Mouse (Mus musculus): ENCODE data around the gene Cyp2s1.

The Cyp2s1 gene

GRCm38 (mm10) chr7:25816241-25816919 is at the start of gene Cyp2s1:
Cyp2s1 (minus strand) TSS chr7:25816913.
- peak; percentile 14 for DNase-seq (ENCODE audit: low read depth)

GRCm38 (mm10) chr7:25864861-25865260 is 48.1 kb upstream of the Cyp2s1 start:
- DNase-seq (ENCODE audit: low read depth) = no peak

GRCm38 (mm10) chr7:25863756-25864155 is 47.0 kb upstream of the Cyp2s1 start:
- no peak for DNase-seq (ENCODE audit: low read depth)

- DNase-seq (ENCODE audit: low read depth) = no peak
Observed at GRCm38 (mm10) chr7:25862365-25862764, 45.7 kb upstream of the Cyp2s1 start.

GRCm38 (mm10) chr7:25859962-25860870 is 43.5 kb upstream of the Cyp2s1 start:
- no peak for DNase-seq (ENCODE audit: low read depth)

GRCm38 (mm10) chr7:25855082-25855481 is 38.4 kb upstream of the Cyp2s1 start:
- peak; percentile 23 for DNase-seq (ENCODE audit: low read depth)

- peak; percentile 3 for DNase-seq (ENCODE audit: low read depth)
Observed at GRCm38 (mm10) chr7:25848444-25848812, 31.7 kb upstream of the Cyp2s1 start.

- peak; percentile 79 for DNase-seq (ENCODE audit: low read depth)
Observed at GRCm38 (mm10) chr7:25847722-25848443, 31.2 kb upstream of the Cyp2s1 start.

GRCm38 (mm10) chr7:25844885-25845284 is 28.2 kb upstream of the Cyp2s1 start:
- no peak for DNase-seq (ENCODE audit: low read depth)

- no peak for DNase-seq (ENCODE audit: low read depth)
Observed at GRCm38 (mm10) chr7:25844423-25844822, 27.7 kb upstream of the Cyp2s1 start.

- no peak for DNase-seq (ENCODE audit: low read depth)
Observed at GRCm38 (mm10) chr7:25843492-25843891, 26.8 kb upstream of the Cyp2s1 start.

GRCm38 (mm10) chr7:25840908-25841307 is 24.2 kb upstream of the Cyp2s1 start:
- DNase-seq (ENCODE audit: low read depth) = no peak

GRCm38 (mm10) chr7:25835188-25835891 is 18.6 kb upstream of the Cyp2s1 start:
- no peak for DNase-seq (ENCODE audit: low read depth)

GRCm38 (mm10) chr7:25831557-25832530 is 15.1 kb upstream of the Cyp2s1 start:
- no peak for DNase-seq (ENCODE audit: low read depth)

GRCm38 (mm10) chr7:25830251-25830650 is 13.5 kb upstream of the Cyp2s1 start:
- no peak for DNase-seq (ENCODE audit: low read depth)

GRCm38 (mm10) chr7:25827199-25827598 is 10.5 kb upstream of the Cyp2s1 start:
- no peak for DNase-seq (ENCODE audit: low read depth)

GRCm38 (mm10) chr7:25826029-25826428 is 9.3 kb upstream of the Cyp2s1 start:
- DNase-seq (ENCODE audit: low read depth) = no peak

GRCm38 (mm10) chr7:25825043-25825442 is 8.3 kb upstream of the Cyp2s1 start:
- DNase-seq (ENCODE audit: low read depth) = no peak

- DNase-seq (ENCODE audit: low read depth) = no peak
Observed at GRCm38 (mm10) chr7:25815571-25815970, 1.1 kb downstream of the Cyp2s1 start.

- no peak for DNase-seq (ENCODE audit: low read depth)
Observed at GRCm38 (mm10) chr7:25814711-25815110, 2.0 kb downstream of the Cyp2s1 start.

GRCm38 (mm10) chr7:25812195-25812594 is 4.5 kb downstream of the Cyp2s1 start:
- DNase-seq (ENCODE audit: low read depth) = no peak
